Mouse (Mus musculus) lung, postnatal 10 days (tissue): Measurements from ENCODE around the gene 1700010B08Rik.
A peak's percentile ranks its signal among the peaks of the same experiment; 100 is the strongest.

Experiments
- DNase-seq: peaks from one replicate; pipeline ENCODE4 v3.0.0; 2021

1700010B08Rik gene

GRCm38 (mm10) chr2:173724382-173724781 is 5.2 kb downstream of the 1700010B08Rik start:
- no peak for DNase-seq

- DNase-seq, result no peak
Measured at GRCm38 (mm10) chr2:173724940-173725807, 6.0 kb downstream of the 1700010B08Rik start.

DNA sequence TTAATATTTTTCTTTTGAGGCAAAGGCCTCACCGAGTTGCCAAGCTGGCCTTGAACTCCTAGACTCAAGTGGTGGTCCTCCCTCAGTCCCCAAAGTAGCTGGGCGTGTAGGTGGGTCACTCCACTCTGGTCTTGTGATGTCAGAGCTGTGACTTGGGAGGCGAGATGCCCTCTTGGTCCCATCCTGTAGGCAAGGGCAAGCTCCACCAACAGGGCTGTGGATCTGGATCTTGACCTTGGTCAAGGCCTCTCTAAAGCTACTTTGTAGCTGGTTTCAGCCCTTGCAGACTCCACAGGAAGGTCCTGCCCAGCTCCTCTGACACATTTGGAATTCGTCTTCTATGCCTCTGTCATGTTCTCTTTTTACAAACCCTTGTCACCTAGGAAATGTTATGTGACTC is 6.6 kb downstream of the 1700010B08Rik start:
- DNase-seq, result no peak

- DNase-seq, result no peak
Measured at GRCm38 (mm10) chr2:173730444-173730966, 11.3 kb downstream of the 1700010B08Rik start.

GRCm38 (mm10) chr2:173734426-173734825 is 15.2 kb downstream of the 1700010B08Rik start:
- no peak for DNase-seq

GRCm38 (mm10) chr2:173737222-173737989 is 18.2 kb downstream of the 1700010B08Rik start, which contains the start of gene Vapb:
Gene Vapb (plus strand): TSS chr2:173737511.
- peak; percentile 99 for DNase-seq

- no peak for DNase-seq
Measured at GRCm38 (mm10) chr2:173738232-173738631, 19.0 kb downstream of the 1700010B08Rik start.

DNA sequence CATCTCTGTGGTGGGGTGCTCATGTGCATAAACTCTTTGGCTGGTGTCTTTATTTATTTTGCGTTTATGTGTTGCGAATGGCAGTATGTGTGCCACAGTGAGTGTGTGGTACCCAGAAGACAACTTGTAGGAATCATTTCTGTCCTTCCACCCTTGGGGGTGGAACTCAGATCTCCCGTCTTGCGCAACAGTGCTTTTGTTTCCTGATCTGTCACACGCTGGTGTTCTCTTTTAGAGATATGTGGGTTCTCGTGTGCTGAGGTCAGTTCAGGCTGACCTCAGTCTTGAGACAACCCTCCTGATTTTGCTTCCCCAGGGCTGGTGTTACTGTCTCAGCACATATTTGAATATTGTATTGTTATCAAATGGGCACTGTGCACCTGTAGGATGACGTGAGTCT is 19.9 kb downstream of the 1700010B08Rik start:
- DNase-seq, result no peak

DNA sequence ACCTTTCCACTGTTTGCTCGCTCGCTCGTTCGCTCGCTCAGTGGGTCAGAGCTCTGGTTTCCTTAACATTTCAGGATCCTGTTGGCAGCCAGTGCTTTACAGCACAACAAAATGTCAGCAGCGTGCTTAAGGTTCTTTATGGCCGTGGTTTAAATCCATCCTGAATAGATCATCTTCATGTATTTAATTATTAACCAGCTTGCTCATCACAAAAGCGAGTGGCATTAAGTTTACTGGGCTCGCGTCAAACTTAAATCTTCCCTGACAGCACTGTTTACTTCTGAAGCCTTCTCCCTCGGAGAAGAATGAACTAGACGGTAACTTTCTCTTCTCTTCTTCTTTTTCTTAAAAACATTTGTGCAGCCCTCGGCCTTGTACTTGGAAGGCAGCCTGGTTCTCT is 22.9 kb downstream of the 1700010B08Rik start:
- DNase-seq, result no peak

DNA sequence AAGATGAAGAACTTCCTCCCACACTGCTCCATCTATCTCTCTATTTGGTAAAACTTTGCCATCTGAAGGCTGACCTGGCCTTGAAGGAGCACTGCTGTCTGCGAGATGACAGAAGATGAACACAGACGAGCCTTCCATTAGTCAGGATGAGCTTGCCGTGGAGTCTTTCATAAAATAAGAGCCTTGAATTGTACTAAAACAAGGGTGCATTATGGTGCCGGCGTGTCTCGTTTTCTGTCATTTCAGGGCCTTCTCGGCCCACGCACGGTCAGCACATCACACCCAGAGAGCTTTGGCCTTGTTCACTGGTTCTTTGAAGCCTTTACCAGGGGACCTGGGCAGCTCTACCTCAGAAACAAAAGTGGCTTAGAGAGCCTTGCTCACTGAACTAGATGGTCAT is 23.5 kb downstream of the 1700010B08Rik start:
- DNase-seq, result no peak

GRCm38 (mm10) chr2:173744070-173744815 is 25.0 kb downstream of the 1700010B08Rik start:
- DNase-seq, result no peak

- DNase-seq, result no peak
Measured at GRCm38 (mm10) chr2:173748961-173749659, 29.9 kb downstream of the 1700010B08Rik start.

DNA sequence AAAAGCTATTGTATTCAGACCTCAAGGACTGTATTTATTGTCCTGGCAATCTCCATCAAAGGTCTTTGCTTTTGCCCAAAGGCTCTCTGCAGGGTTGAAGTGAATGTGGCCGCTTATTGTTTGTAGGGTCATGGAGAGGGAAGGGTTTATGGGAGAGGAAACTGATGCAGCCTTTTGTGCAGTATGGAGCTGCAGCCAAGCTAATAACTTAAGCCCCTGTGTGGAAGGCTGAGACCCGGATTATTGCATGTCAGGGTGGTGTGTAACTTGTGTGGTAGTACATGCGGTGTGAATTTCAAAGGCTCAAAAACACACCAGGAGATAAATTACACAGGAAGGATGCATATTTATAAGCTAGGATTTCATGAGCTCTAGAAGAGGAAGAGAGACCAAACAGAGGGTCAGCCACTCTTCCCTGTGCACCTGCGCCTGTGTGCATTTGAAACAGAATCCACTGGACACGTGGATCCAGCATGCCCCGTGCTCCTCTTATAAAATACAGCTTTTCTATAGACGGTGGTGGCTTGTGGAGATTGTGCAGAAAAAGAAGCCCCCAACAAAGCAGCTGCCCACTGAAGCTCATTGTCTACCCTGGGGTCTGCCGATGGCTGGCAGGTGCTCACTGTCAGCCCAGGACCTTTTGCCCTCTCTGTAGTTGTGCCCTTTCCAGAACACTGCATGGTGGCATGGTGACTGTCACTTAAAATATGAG is 36.4 kb downstream of the 1700010B08Rik start:
- no peak for DNase-seq

- DNase-seq, result no peak
Measured at GRCm38 (mm10) chr2:173757624-173758155, 38.5 kb downstream of the 1700010B08Rik start.

- no peak for DNase-seq
Measured at GRCm38 (mm10) chr2:173760607-173761006, 41.4 kb downstream of the 1700010B08Rik start.

GRCm38 (mm10) chr2:173764629-173765028 is 45.4 kb downstream of the 1700010B08Rik start:
- DNase-seq, result no peak

GRCm38 (mm10) chr2:173767959-173768595 is 48.9 kb downstream of the 1700010B08Rik start:
- DNase-seq, result no peak

DNA sequence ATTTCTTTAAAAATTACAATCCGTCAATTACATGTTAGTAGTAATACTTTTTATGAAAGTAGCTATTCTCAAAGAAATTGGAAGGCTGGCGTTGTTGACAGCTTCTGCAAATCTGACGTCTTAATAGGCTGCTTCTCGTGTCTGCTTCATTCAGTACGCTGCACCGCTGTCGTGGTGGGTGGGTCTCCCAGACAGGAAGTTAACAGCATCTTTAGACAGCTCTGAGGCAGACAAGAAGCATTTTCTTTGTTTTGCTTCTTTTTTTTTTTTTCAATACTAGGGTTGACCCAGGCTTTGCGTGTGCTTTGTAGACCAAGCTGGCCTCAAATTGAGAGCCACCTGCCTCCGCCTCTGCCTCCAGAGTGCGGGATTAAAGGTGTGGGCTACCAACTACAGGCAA is 50.0 kb downstream of the 1700010B08Rik start:
- DNase-seq, result peak; percentile 20

- no peak for DNase-seq
Measured at GRCm38 (mm10) chr2:173770620-173771019, 51.4 kb downstream of the 1700010B08Rik start.
